Mouse (Mus musculus) heart, adult 11 months (tissue): ENCODE data around the gene Vmn2r79.
"Not testable (repeated sequence)": the region's sequence is repeated elsewhere in the genome, so short reads cannot be mapped to it uniquely, and the experiment has no call there.

Experiments used
- DNase-seq: peaks from one replicate; pipeline ENCODE4 v3.0.0; 2022

The Vmn2r79 gene

GRCm38 (mm10) chr7:86995815-86996214 lies at the start of gene Vmn2r79:
Gene Vmn2r79, plus strand, starts transcription at chr7:86996115.
- DNase-seq, result not testable (repeated sequence)

GRCm38 (mm10) chr7:86994700-86995099 lies 1.2 kb upstream of the Vmn2r79 start:
- no peak for DNase-seq

GRCm38 (mm10) chr7:87026486-87026885 lies 30.6 kb downstream of the Vmn2r79 start:
- DNase-seq, result not testable (repeated sequence)

- DNase-seq, result no peak
These were observed 67.7 kb downstream of the Vmn2r79 start for GRCm38 (mm10) chr7:87063576-87063975.
